Mouse (Mus musculus): ENCODE measurements at regions not wholly inside any gene's neighbourhood (a gene's known extent, or its start where the extent isn't known, plus 50 kb on each side); places are given as distances from the start of the nearest gene placed in this dataset.

- ATAC-seq (replicated peaks; ENCODE audit: low FRiP score, poor library complexity, severe bottlenecking), result no peak
Observed at GRCm38 (mm10) chr12:71470983-71471715, 161.5 kb downstream of the Dact1 start.

- ATAC-seq (replicated peaks; ENCODE audit: low FRiP score, poor library complexity, severe bottlenecking), result no peak
Observed at GRCm38 (mm10) chr12:71471720-71472119, 162.0 kb downstream of the Dact1 start.

GRCm38 (mm10) chr12:71476238-71476637 lies 166.6 kb downstream of the Dact1 start:
- no peak for ATAC-seq (replicated peaks; ENCODE audit: low FRiP score, poor library complexity, severe bottlenecking)

GRCm38 (mm10) chr12:71477691-71478090 lies 168.0 kb downstream of the Dact1 start:
- ATAC-seq (replicated peaks; ENCODE audit: low FRiP score, poor library complexity, severe bottlenecking), result no peak

GRCm38 (mm10) chr12:71481371-71481770 lies 171.7 kb downstream of the Dact1 start:
- ATAC-seq (replicated peaks; ENCODE audit: low FRiP score, poor library complexity, severe bottlenecking), result no peak

GRCm38 (mm10) chr12:71481899-71482593 lies 172.4 kb downstream of the Dact1 start:
- ATAC-seq (replicated peaks; ENCODE audit: low FRiP score, poor library complexity, severe bottlenecking), result no peak

- ATAC-seq (replicated peaks; ENCODE audit: low FRiP score, poor library complexity, severe bottlenecking), result no peak
Observed at GRCm38 (mm10) chr12:71482619-71483018, 172.9 kb downstream of the Dact1 start.

- no peak for ATAC-seq (replicated peaks; ENCODE audit: low FRiP score, poor library complexity, severe bottlenecking)
Observed at GRCm38 (mm10) chr12:71483536-71484165, 174.0 kb downstream of the Dact1 start.

GRCm38 (mm10) chr12:71484286-71484685 lies 174.6 kb downstream of the Dact1 start:
- no peak for ATAC-seq (replicated peaks; ENCODE audit: low FRiP score, poor library complexity, severe bottlenecking)

- ATAC-seq (replicated peaks; ENCODE audit: low FRiP score, poor library complexity, severe bottlenecking), result no peak
Observed at GRCm38 (mm10) chr12:71486078-71486477, 176.4 kb downstream of the Dact1 start.

- ATAC-seq (replicated peaks; ENCODE audit: low FRiP score, poor library complexity, severe bottlenecking), result no peak
Observed at GRCm38 (mm10) chr12:71487591-71488435, 178.1 kb downstream of the Dact1 start.

- ATAC-seq (replicated peaks; ENCODE audit: low FRiP score, poor library complexity, severe bottlenecking), result no peak
Observed at GRCm38 (mm10) chr12:71489295-71489694, 179.6 kb downstream of the Dact1 start.

GRCm38 (mm10) chr12:71494803-71495293 lies 185.2 kb downstream of the Dact1 start:
- no peak for ATAC-seq (replicated peaks; ENCODE audit: low FRiP score, poor library complexity, severe bottlenecking)

GRCm38 (mm10) chr12:71498246-71499029 lies 188.8 kb downstream of the Dact1 start:
- no peak for ATAC-seq (replicated peaks; ENCODE audit: low FRiP score, poor library complexity, severe bottlenecking)

- no peak for ATAC-seq (replicated peaks; ENCODE audit: low FRiP score, poor library complexity, severe bottlenecking)
Observed at GRCm38 (mm10) chr12:71501299-71501810, 191.7 kb downstream of the Dact1 start.

- no peak for ATAC-seq (replicated peaks; ENCODE audit: low FRiP score, poor library complexity, severe bottlenecking)
Observed at GRCm38 (mm10) chr12:71503265-71503664, 193.6 kb downstream of the Dact1 start.

- ATAC-seq (replicated peaks; ENCODE audit: low FRiP score, poor library complexity, severe bottlenecking), result no peak
Observed at GRCm38 (mm10) chr12:71506206-71506605, 196.5 kb downstream of the Dact1 start.

GRCm38 (mm10) chr12:71506716-71507115 lies 197.0 kb downstream of the Dact1 start:
- no peak for ATAC-seq (replicated peaks; ENCODE audit: low FRiP score, poor library complexity, severe bottlenecking)
